In the genomic region with DNA sequence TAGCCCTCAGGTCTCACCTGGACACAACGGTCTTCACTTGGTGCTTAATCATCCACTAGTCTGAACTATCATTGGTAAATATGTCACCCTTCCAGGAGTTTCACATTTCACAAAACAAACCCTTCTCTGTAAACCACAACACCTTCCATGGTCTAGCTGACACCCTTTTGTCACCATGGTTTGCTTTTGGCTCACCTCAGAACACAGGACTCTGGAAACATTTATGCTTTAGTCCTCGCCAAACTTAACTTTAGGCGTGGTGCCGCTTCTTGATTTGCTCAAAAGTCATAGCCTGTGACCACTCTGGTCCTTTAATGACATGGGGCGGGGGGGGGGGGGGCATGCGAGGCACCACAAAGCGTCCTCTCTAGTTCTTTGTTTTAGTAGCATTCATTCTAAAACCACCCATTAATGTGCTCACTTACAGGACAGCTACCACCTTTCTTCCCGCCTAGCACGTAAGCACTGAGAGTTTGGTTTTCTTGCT, we compare ENCODE assay signal across 7 mouse cellular contexts. TPM values are rescaled to one million over a fixed set of nuclear protein-coding genes. Genes with fewer than 3 reads are reported as not detected.
DNase-seq lines count a peak whose midpoint lies in the region; ATAC-seq and TF ChIP-seq lines count a peak whose summit lies in the region.

No protein-coding gene starts in this region.

- peak overlapping the region; percentile 98 for H3K27ac ChIP-seq in lung, embryonic 15.5 days
- peak overlapping the region; percentile 96 for H3K27ac ChIP-seq in embryonic facial prominence, embryonic 15.5 days (replicated peaks)
- peak overlapping the region; percentile 96 for H3K27ac ChIP-seq in limb, embryonic 12.5 days
- H3K27ac ChIP-seq in small intestine, adult 2 months (ENCODE audit: insufficient read depth, low read depth, low read length) = peak overlapping the region; percentile 89

- peaks cover 23% of the 10 kb centered on the region for H3K4me1 ChIP-seq in lung, embryonic 15.5 days
- peaks cover 29% of the 10 kb centered on the region for H3K4me1 ChIP-seq in embryonic facial prominence, embryonic 15.5 days
- peaks cover 25% of the 10 kb centered on the region for H3K4me1 ChIP-seq in limb, embryonic 12.5 days (replicated peaks)
- H3K4me1 ChIP-seq in small intestine, adult 2 months (ENCODE audit: control insufficient read depth, insufficient read depth, insufficient read length, low read length) = peaks cover 20% of the 10 kb centered on the region

- no peak for DNase-seq in lung, adult 18-20 months
- DNase-seq in ovary, adult 18-20 months (ENCODE audit: low spot score) = no peak
- DNase-seq in layer of hippocampus, adult 9-10 months (ENCODE audit: low spot score) = no peak

- TF ChIP-seq CTCF in small intestine, adult 2 months (IDR thresholded peaks at IDR 0.05; ENCODE audit: extremely low read depth, insufficient read length, insufficient replicate concordance, low read depth, low read length) = no peak

- peak overlapping the region; percentile 62 for H3K4me2 ChIP-seq in lung, embryonic 15.5 days
- peak overlapping the region; percentile 70 for H3K4me2 ChIP-seq in embryonic facial prominence, embryonic 15.5 days (replicated peaks)
- H3K4me2 ChIP-seq in limb, embryonic 12.5 days = peak overlapping the region; percentile 74

- H3K36me3 ChIP-seq in lung, embryonic 15.5 days = no peaks in the 10 kb centered on the region
- H3K36me3 ChIP-seq in embryonic facial prominence, embryonic 15.5 days = no peaks in the 10 kb centered on the region; the same call in 1 of the 2 replicates
- H3K36me3 ChIP-seq in limb, embryonic 12.5 days = 0 out of 2 replicates have a peak, but pooled peaks cover 3% of the 10 kb centered on the region
- H3K36me3 ChIP-seq in small intestine, adult 2 months (ENCODE audit: control insufficient read depth, insufficient read depth, low read length) = no peaks in the 10 kb centered on the region

- WGBS in lung, embryonic 15.5 days = 35% methylated on average over 9 of the region's 9 CpGs
- WGBS in embryonic facial prominence, embryonic 15.5 days = 33% methylated on average over 9 of the region's 9 CpGs
- WGBS in limb, embryonic 12.5 days = 44% methylated on average over 9 of the region's 9 CpGs
- 16% methylated on average over 9 of the region's 9 CpGs for WGBS in small intestine, adult 2 months

- ATAC-seq in lung, embryonic 15.5 days (ENCODE audit: borderline replicate concordance, extremely low read depth, low FRiP score, low TSS enrichment) = no peak
- ATAC-seq in embryonic facial prominence, embryonic 15.5 days (ENCODE audit: insufficient number of reproducible peaks, low FRiP score, low TSS enrichment, low read depth) = no peak
- ATAC-seq in limb, embryonic 12.5 days (ENCODE audit: insufficient number of reproducible peaks, insufficient read depth, low FRiP score, low TSS enrichment, low read depth) = no peak

- no peaks in the 10 kb centered on the region for H3K9me3 ChIP-seq in lung, embryonic 15.5 days
- no peaks in the 10 kb centered on the region for H3K9me3 ChIP-seq in embryonic facial prominence, embryonic 15.5 days (replicated peaks)
- no peaks in the 10 kb centered on the region for H3K9me3 ChIP-seq in limb, embryonic 12.5 days

- H3K4me3 ChIP-seq in lung, embryonic 15.5 days = peak overlapping the region; percentile 90
- peak overlapping the region; percentile 70 for H3K4me3 ChIP-seq in embryonic facial prominence, embryonic 15.5 days (replicated peaks)
- H3K4me3 ChIP-seq in limb, embryonic 12.5 days (replicated peaks) = peak overlapping the region; percentile 85
- no peak overlapping the region for H3K4me3 ChIP-seq in small intestine, adult 2 months (ENCODE audit: low read depth, low read length)

- H3K9ac ChIP-seq in lung, embryonic 15.5 days = peak overlapping the region; percentile 46
- H3K9ac ChIP-seq in embryonic facial prominence, embryonic 15.5 days = peak overlapping the region; percentile 47
- H3K9ac ChIP-seq in limb, embryonic 12.5 days (replicated peaks) = peak overlapping the region; percentile 57

- H3K27me3 ChIP-seq in lung, embryonic 15.5 days = no peaks in the 10 kb centered on the region
- no peaks in the 10 kb centered on the region for H3K27me3 ChIP-seq in embryonic facial prominence, embryonic 15.5 days
- no peaks in the 10 kb centered on the region for H3K27me3 ChIP-seq in limb, embryonic 12.5 days
- no peaks in the 10 kb centered on the region for H3K27me3 ChIP-seq in small intestine, adult 2 months (ENCODE audit: control insufficient read depth, insufficient read depth, low read length)

- TF ChIP-seq POLR2A in small intestine, adult 2 months (IDR thresholded peaks at IDR 0.05; ENCODE audit: low read depth, low read length) = no peak

RNA-seq across cellular contexts. Expression of a gene that starts 1.0 kb away (rescaled TPM):
- 45.1 and 45.7 TPM in 2 replicates for polyA plus RNA-seq in lung, embryonic 15.5 days (2015; fragmentation: Nextera tagmentation; extraction: Ambion mirVana)
- polyA plus RNA-seq in embryonic facial prominence, embryonic 15.5 days (2015; fragmentation: Nextera tagmentation; extraction: Ambion mirVana) = 43.8 and 45.1 TPM in 2 replicates
- 66.6 and 69.1 TPM in 2 replicates for polyA plus RNA-seq in limb, embryonic 12.5 days (2016; fragmentation: Nextera tagmentation; extraction: Ambion mirVana)
- 21.1 and 38.4 TPM in 2 replicates for polyA plus RNA-seq in small intestine, adult 2 months (2012; rRNA removed)

RNA-seq across cellular contexts. Expression of a gene that starts 17.2 kb away (rescaled TPM):
- 0.10 and 0.65 TPM in 2 replicates for polyA plus RNA-seq in lung, embryonic 15.5 days (2015; fragmentation: Nextera tagmentation; extraction: Ambion mirVana)
- 0.16 TPM in 1 of 2 replicates, not detected in the other for polyA plus RNA-seq in embryonic facial prominence, embryonic 15.5 days (2015; fragmentation: Nextera tagmentation; extraction: Ambion mirVana)
- 0.18 TPM in 1 of 2 replicates, not detected in the other for polyA plus RNA-seq in limb, embryonic 12.5 days (2016; fragmentation: Nextera tagmentation; extraction: Ambion mirVana)
- 0.41 and 0.60 TPM in 2 replicates for polyA plus RNA-seq in small intestine, adult 2 months (2012; rRNA removed)

RNA-seq across cellular contexts. Expression of a gene that starts 20.2 kb away (rescaled TPM):
- polyA plus RNA-seq in lung, embryonic 15.5 days (2015; fragmentation: Nextera tagmentation; extraction: Ambion mirVana) = 0.29 and 0.39 TPM in 2 replicates
- polyA plus RNA-seq in embryonic facial prominence, embryonic 15.5 days (2015; fragmentation: Nextera tagmentation; extraction: Ambion mirVana) = 1.5 TPM in 2 replicates
- polyA plus RNA-seq in limb, embryonic 12.5 days (2016; fragmentation: Nextera tagmentation; extraction: Ambion mirVana) = 0.67 and 1.1 TPM in 2 replicates
- 5.9 and 8.2 TPM in 2 replicates for polyA plus RNA-seq in small intestine, adult 2 months (2012; rRNA removed)

RNA-seq across cellular contexts. Expression of a gene that starts 28.8 kb away (rescaled TPM):
- not detected in 2 replicates for polyA plus RNA-seq in lung, embryonic 15.5 days (2015; fragmentation: Nextera tagmentation; extraction: Ambion mirVana)
- polyA plus RNA-seq in embryonic facial prominence, embryonic 15.5 days (2015; fragmentation: Nextera tagmentation; extraction: Ambion mirVana) = not detected in 2 replicates
- not detected in 2 replicates for polyA plus RNA-seq in limb, embryonic 12.5 days (2016; fragmentation: Nextera tagmentation; extraction: Ambion mirVana)
- not detected in 2 replicates for polyA plus RNA-seq in small intestine, adult 2 months (2012; rRNA removed)

RNA-seq across cellular contexts. Expression of a gene that starts 44.1 kb away (rescaled TPM):
- 124 and 132 TPM in 2 replicates for polyA plus RNA-seq in lung, embryonic 15.5 days (2015; fragmentation: Nextera tagmentation; extraction: Ambion mirVana)
- polyA plus RNA-seq in embryonic facial prominence, embryonic 15.5 days (2015; fragmentation: Nextera tagmentation; extraction: Ambion mirVana) = 190 and 193 TPM in 2 replicates
- polyA plus RNA-seq in limb, embryonic 12.5 days (2016; fragmentation: Nextera tagmentation; extraction: Ambion mirVana) = 361 and 375 TPM in 2 replicates
- 8.9 and 9.8 TPM in 2 replicates for polyA plus RNA-seq in small intestine, adult 2 months (2012; rRNA removed)
